Mouse (Mus musculus) neural tube, embryonic 12.5 days (tissue): ENCODE results near the gene Ankrd9. TPM values are rescaled to one million over a fixed set of nuclear protein-coding genes. Genes with fewer than 3 reads are reported as not detected.

Experiments used
- ATAC-seq: fragments of 200-750 bp; cut with Nextera tagmentation; 2 replicates; pipeline ENCODE4 v1.8.0; 2017; ENCODE audit warnings: low read depth, mild to moderate bottlenecking, moderate TSS enrichment, moderate library complexity; ENCODE audit not compliant: low FRiP score
- H3K27ac ChIP-seq: fragments of 300-500 bp; sonication (generic); 2 replicates; pipeline ENCODE4 v1.5.1; 2016
- H3K27me3 ChIP-seq: fragments of 300-500 bp; sonication (generic); replicated peaks from 2 replicates; pipeline ENCODE4 v1.6.1; 2016; ENCODE audit warnings: mild to moderate bottlenecking
- H3K36me3 ChIP-seq: fragments of 300-500 bp; sonication (generic); 2 replicates; pipeline ENCODE4 v1.6.1; 2016; ENCODE audit warnings: mild to moderate bottlenecking
- H3K4me1 ChIP-seq: fragments of 300-500 bp; sonication (generic); 2 replicates; pipeline ENCODE4 v1.6.1; 2016
- H3K4me2 ChIP-seq: fragments of 300-500 bp; sonication (generic); replicated peaks from 2 replicates; pipeline ENCODE4 v1.6.1; 2016; ENCODE audit warnings: mild to moderate bottlenecking
- H3K4me3 ChIP-seq: fragments of 300-500 bp; sonication (generic); 2 replicates; pipeline ENCODE4 v1.5.1; 2016
- H3K9ac ChIP-seq: fragments of 300-500 bp; sonication (generic); 2 replicates; pipeline ENCODE4 v1.6.1; 2016; ENCODE audit warnings: mild to moderate bottlenecking
- H3K9me3 ChIP-seq: fragments of 300-500 bp; sonication (generic); 2 replicates; pipeline ENCODE4 v1.6.1; 2016; ENCODE audit warnings: mild to moderate bottlenecking
- WGBS: fragments of 180-500 bp; shearing (Covaris S2); methylation state at CpG from one replicate; pipeline ENCODE4 v1.1.7; 2016; 5-methylcytosine and 5-hydroxymethylcytosine counted together
- polyA plus RNA-seq: library from polyadenylated mRNA; unstranded; fragments of >200 nt; fragmentation: Nextera tagmentation; extraction: Ambion mirVana; gene quantifications from 2 replicates; pipeline ENCODE4 v1.2.1, GENCODE M21; 2016

Gene Ankrd9
- polyA plus RNA-seq, 1 experiment from 2014 or later = 9.5 TPM

GRCm38 (mm10) chr12:110985141-110985540 lies 6.3 kb upstream of the Ankrd9 start:
- Histone ChIP-seq H3K27me3 (no peaks in the 10 kb centered on the region), H3K4me2 (no peak overlapping the region), H3K4me3 (no peak overlapping the region), H3K9me3 (no peaks in the 10 kb centered on the region), H3K4me1 (no peaks in the 10 kb centered on the region), H3K27ac (no peak overlapping the region), H3K36me3 (no peaks in the 10 kb centered on the region), H3K9ac (no peak overlapping the region)
- 80% methylated on average over 9 of the region's 9 CpGs for WGBS
- ATAC-seq = no peak

- no peaks in the 10 kb centered on the region for H3K9me3 ChIP-seq
- H3K4me3 ChIP-seq = no peak overlapping the region
- WGBS = 82% methylated on average over 4 of the region's 4 CpGs
- no peaks in the 10 kb centered on the region for H3K4me1 ChIP-seq
- no peak for ATAC-seq
- H3K4me2 ChIP-seq = no peak overlapping the region
- H3K36me3 ChIP-seq = no peaks in the 10 kb centered on the region
- no peak overlapping the region for H3K9ac ChIP-seq
- H3K27me3 ChIP-seq = no peaks in the 10 kb centered on the region
- no peak overlapping the region for H3K27ac ChIP-seq
Measured at GRCm38 (mm10) chr12:110984598-110984997, 5.8 kb upstream of the Ankrd9 start.

- Histone ChIP-seq H3K4me1 (peaks cover 4% of the 10 kb centered on the region; the same call in 1 of the 2 replicates), H3K27ac (no peak overlapping the region), H3K4me2 (no peak overlapping the region), H3K4me3 (no peak overlapping the region), H3K9me3 (no peaks in the 10 kb centered on the region), H3K36me3 (no peaks in the 10 kb centered on the region), H3K27me3 (no peaks in the 10 kb centered on the region), H3K9ac (no peak overlapping the region)
- WGBS = 77% methylated on average over 8 of the region's 8 CpGs
- no peak for ATAC-seq
Measured at GRCm38 (mm10) chr12:110983714-110984113, 4.9 kb upstream of the Ankrd9 start.

GRCm38 (mm10) chr12:110983083-110983482 lies 4.2 kb upstream of the Ankrd9 start:
- ATAC-seq = no peak
- Histone ChIP-seq H3K4me2 (no peak overlapping the region), H3K4me1 (peaks cover 7% of the 10 kb centered on the region), H3K27ac (no peak overlapping the region), H3K36me3 (no peaks in the 10 kb centered on the region), H3K4me3 (no peak overlapping the region), H3K27me3 (no peaks in the 10 kb centered on the region), H3K9ac (no peak overlapping the region), H3K9me3 (no peaks in the 10 kb centered on the region)
- WGBS = 86% methylated on average over 8 of the region's 8 CpGs

GRCm38 (mm10) chr12:110981736-110982135 lies 2.9 kb upstream of the Ankrd9 start:
- no peak overlapping the region for H3K4me2 ChIP-seq
- no peak overlapping the region for H3K27ac ChIP-seq
- no peak overlapping the region for H3K9ac ChIP-seq
- no peaks in the 10 kb centered on the region for H3K27me3 ChIP-seq
- 76% methylated on average over 3 of the region's 3 CpGs for WGBS
- peaks cover 5% of the 10 kb centered on the region for H3K36me3 ChIP-seq
- ATAC-seq = no peak
- H3K9me3 ChIP-seq = no peaks in the 10 kb centered on the region
- H3K4me1 ChIP-seq = peaks cover 11% of the 10 kb centered on the region
- H3K4me3 ChIP-seq = no peak overlapping the region

- 89% methylated on average over 3 of the region's 3 CpGs for WGBS
Measured at GRCm38 (mm10) chr12:110979808-110980207, 968 bp upstream of the Ankrd9 start.

GRCm38 (mm10) chr12:110977896-110978606 lies 789 bp downstream of the Ankrd9 start:
- Histone ChIP-seq H3K4me2 (peak overlapping the region; percentile 93), H3K36me3 (peaks cover 38% of the 10 kb centered on the region), H3K27ac (no peak overlapping the region), H3K4me1 (peaks cover 11% of the 10 kb centered on the region), H3K4me3 (peak overlapping the region; percentile 83), H3K27me3 (no peaks in the 10 kb centered on the region), H3K9me3 (no peaks in the 10 kb centered on the region), H3K9ac (peak overlapping the region; percentile 82)
- ATAC-seq = no peak; the same call in 1 of the 2 replicates
- 46% methylated on average over 14 of the region's 14 CpGs for WGBS

More at GRCm38 (mm10) chr12:110979808-110980207, 968 bp upstream of the Ankrd9 start:
- no peak overlapping the region for H3K4me2 ChIP-seq
- no peak overlapping the region for H3K9ac ChIP-seq
- H3K27ac ChIP-seq = no peak overlapping the region
- H3K27me3 ChIP-seq = no peaks in the 10 kb centered on the region
- no peak overlapping the region for H3K4me3 ChIP-seq
- peaks cover 23% of the 10 kb centered on the region for H3K36me3 ChIP-seq
- no peak for ATAC-seq
- H3K9me3 ChIP-seq = no peaks in the 10 kb centered on the region
- peaks cover 11% of the 10 kb centered on the region for H3K4me1 ChIP-seq

- Histone ChIP-seq H3K9ac (no peak overlapping the region), H3K27ac (no peak overlapping the region), H3K4me2 (peak overlapping the region; percentile 93; the same call in 1 of the 2 replicates), H3K36me3 (peaks cover 43% of the 10 kb centered on the region), H3K4me1 (peaks cover 11% of the 10 kb centered on the region), H3K27me3 (no peaks in the 10 kb centered on the region), H3K9me3 (no peaks in the 10 kb centered on the region), H3K4me3 (no peak overlapping the region)
- whole genome bisulfite sequencing = 95% methylated on average over 18 of the region's 18 CpGs
- ATAC-seq = no peak
Measured at GRCm38 (mm10) chr12:110977345-110977733, 1.5 kb downstream of the Ankrd9 start.

GRCm38 (mm10) chr12:110976589-110977344 lies 2.1 kb downstream of the Ankrd9 start:
- peaks cover 11% of the 10 kb centered on the region for H3K4me1 ChIP-seq
- peaks cover 43% of the 10 kb centered on the region for H3K36me3 ChIP-seq
- no peaks in the 10 kb centered on the region for H3K27me3 ChIP-seq
- no peak overlapping the region for H3K4me3 ChIP-seq
- WGBS = 94% methylated on average over 60 of the region's 60 CpGs
- ATAC-seq = no peak
- 0 out of 2 replicates have a peak overlapping the region, but pooled peaks have one; percentile 3 for H3K4me2 ChIP-seq
- H3K9ac ChIP-seq = no peak overlapping the region
- no peaks in the 10 kb centered on the region for H3K9me3 ChIP-seq
- no peak overlapping the region for H3K27ac ChIP-seq

- peaks cover 46% of the 10 kb centered on the region for H3K36me3 ChIP-seq
- H3K4me3 ChIP-seq = no peak overlapping the region
- no peaks in the 10 kb centered on the region for H3K9me3 ChIP-seq
- H3K4me2 ChIP-seq = no peak overlapping the region
- 95% methylated on average over 4 of the region's 4 CpGs for WGBS
- peaks cover 11% of the 10 kb centered on the region for H3K4me1 ChIP-seq
- no peak for ATAC-seq
- no peaks in the 10 kb centered on the region for H3K27me3 ChIP-seq
- no peak overlapping the region for H3K9ac ChIP-seq
- H3K27ac ChIP-seq = no peak overlapping the region
Measured at GRCm38 (mm10) chr12:110975838-110976468, 2.9 kb downstream of the Ankrd9 start.

- Histone ChIP-seq H3K27ac (no peak overlapping the region), H3K36me3 (peaks cover 50% of the 10 kb centered on the region)
Measured at GRCm38 (mm10) chr12:110975385-110975784, 3.5 kb downstream of the Ankrd9 start.

GRCm38 (mm10) chr12:110974726-110975125 lies 4.1 kb downstream of the Ankrd9 start:
- peaks cover 57% of the 10 kb centered on the region for H3K36me3 ChIP-seq
- no peak overlapping the region for H3K9ac ChIP-seq
- no peak for ATAC-seq

More at GRCm38 (mm10) chr12:110975385-110975784, 3.5 kb downstream of the Ankrd9 start:
- ATAC-seq = no peak
- Histone ChIP-seq H3K4me3 (no peak overlapping the region), H3K4me2 (no peak overlapping the region), H3K9me3 (no peaks in the 10 kb centered on the region), H3K9ac (no peak overlapping the region), H3K27me3 (no peaks in the 10 kb centered on the region), H3K4me1 (peaks cover 11% of the 10 kb centered on the region)
- WGBS = 88% methylated on average over 5 of the region's 5 CpGs

More at GRCm38 (mm10) chr12:110974726-110975125, 4.1 kb downstream of the Ankrd9 start:
- no peak overlapping the region for H3K27ac ChIP-seq
- 86% methylated on average over 6 of the region's 6 CpGs for WGBS
- H3K4me1 ChIP-seq = peaks cover 11% of the 10 kb centered on the region
- H3K9me3 ChIP-seq = no peaks in the 10 kb centered on the region
- no peak overlapping the region for H3K4me2 ChIP-seq
- H3K4me3 ChIP-seq = no peak overlapping the region
- H3K27me3 ChIP-seq = no peaks in the 10 kb centered on the region
